Mouse (Mus musculus) urinary bladder, postnatal 36 days (tissue): ENCODE results near the gene Serpinb9c.
"Not testable (repeated sequence)": the region's sequence is repeated elsewhere in the genome, so short reads cannot be mapped to it uniquely, and the experiment has no call there.

Experiments used
- DNase-seq, 2 experiments: peaks; one replicate each; pipeline ENCODE4 v3.0.0; 2022; ENCODE audit warnings: low spot score in 2 of 2, mixed read lengths in 1 of 2

Gene Serpinb9c

DNA sequence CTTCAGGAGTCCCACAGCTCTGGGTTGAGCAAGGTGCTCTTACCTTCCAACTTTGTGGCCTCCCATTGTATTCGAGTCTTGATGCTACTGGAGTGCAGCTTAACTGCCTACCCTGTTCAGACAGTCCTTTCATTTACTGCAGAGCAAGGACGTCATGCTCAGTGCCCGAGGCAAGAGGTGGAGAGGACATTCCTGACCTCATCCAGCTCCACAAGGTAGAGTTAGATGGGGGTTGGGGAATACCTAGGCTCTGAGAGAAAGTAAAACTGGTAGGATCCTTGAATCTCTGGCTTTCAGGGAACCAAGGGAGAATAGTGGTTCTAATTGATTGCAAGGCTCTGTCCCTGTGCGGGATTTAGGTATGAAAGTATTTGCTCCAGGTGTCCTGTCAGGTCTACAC is at the start of gene Serpinb9c:
Gene Serpinb9c (minus strand): TSS at position 101 of the 400 bp plus-strand sequence.
- no peak for DNase-seq

DNA sequence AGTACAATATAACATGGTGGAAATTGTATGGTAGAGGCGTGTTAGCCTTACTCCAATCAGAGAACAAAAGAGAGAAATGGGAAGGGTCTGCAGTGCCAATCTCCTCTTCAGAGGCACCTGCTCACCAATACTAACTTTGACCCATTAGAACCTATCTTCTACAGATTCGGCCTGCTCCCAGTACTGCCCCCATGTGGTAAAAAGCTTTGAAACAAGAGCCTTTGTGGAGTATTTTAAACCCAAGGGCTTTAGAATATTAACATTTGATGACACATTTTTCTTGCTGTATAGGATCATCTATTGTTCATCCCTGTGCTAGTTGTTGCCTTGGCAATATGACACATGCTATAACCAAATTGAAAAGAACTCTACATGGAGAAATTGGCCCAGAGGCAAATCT is 40.2 kb upstream of the Serpinb9c start:
- no peak for DNase-seq

DNA sequence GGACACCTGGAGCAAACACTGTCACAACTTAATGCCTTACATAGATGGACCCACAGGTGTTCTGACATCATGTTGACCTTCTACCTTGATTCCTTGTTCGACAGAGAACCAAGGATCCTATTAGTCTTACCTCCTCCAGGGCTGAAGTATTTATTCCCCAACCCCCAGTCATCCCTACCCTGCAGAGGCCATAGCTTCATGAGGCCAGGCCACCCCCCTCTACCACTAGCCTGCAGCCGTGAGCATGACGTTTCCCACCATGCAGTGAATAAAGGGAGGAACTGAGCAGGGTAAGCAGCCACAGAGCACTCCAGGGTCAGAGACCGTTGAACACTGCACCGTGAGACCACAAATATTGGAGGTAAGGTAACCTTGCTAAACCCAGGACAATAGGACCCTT is 33.1 kb upstream of the Serpinb9c start, which contains the start of gene Serpinb9d:
Gene Serpinb9d (plus strand): TSS at position 301 of the 400 bp plus-strand sequence.
- no peak for DNase-seq

DNA sequence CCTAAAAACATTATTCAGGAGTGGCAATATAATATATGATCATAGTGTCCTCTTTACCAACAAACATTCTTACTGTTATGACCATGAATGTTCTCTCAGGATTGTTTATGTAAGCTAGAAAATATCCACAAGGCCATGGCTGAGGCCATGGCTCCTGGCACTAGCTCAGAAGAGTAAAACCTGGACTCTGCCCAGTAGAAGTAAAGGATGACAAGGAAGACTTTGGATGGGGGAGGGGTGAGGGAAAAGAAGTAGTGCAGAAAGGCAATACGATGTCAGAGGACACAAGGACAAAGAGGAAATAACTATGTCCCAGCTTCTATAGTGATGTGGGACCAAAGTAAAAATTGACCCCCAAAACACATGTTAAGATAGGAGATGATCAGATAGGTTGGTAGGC is 30.9 kb upstream of the Serpinb9c start:
- DNase-seq = not testable (repeated sequence)

DNA sequence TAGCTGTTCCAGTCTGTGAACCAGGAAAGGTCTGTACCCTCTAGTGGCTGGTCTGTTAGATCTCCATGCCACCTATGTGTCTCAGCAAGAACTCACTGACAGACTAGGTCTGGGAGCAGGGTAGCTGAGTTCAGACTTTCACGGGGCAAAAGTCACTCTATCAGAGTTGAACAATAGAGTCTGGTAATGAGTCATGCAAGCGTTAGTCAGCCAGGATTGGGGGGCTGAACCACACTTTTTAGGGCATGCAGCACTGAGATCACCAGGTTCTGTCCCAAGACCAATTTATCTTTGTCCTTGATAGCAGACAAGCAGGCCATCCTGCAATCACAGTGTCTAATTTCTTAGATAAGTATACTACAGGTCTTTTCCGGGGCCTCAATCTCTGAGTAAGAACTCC is 18.1 kb downstream of the Serpinb9c start:
- no peak for DNase-seq

DNA sequence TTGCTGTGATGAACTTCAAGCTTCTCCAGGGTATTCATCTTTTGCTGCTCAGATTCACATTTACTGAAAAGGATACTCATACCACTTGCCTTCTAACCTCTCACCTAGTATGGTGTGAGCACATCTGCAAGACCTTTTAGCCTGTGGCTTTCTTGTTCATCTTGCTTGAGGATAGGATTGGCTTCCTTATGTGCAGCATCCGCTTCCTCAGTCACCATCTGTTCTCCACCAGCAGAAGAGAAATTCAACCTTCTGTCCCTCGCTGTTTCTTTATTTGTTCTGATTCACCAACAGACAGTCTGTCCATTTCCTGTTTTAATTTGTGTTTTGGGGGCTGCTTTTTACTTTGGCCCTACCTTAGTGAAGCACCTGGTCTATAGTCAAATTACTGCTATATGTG is 21.8 kb downstream of the Serpinb9c start:
- no peak for DNase-seq

DNA sequence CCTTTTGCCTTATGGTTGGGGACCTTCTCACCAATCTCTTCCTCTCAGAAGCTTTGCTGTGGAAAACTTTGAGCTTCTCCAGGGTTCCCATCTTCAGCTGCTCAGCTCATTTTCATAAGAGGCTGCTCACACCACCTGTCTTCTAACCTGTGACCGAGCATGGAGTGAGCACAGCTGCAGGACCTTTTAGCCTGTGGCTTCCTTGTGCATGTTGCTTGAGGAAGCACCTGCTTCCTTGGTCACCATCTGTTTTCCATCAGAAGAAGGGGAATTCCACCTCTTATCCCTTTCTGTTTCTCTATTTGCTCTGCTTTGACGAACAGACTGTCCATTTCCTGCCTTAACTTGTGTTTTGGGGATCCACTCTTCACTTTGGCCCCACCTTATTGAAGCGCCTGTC is 46.5 kb downstream of the Serpinb9c start:
- DNase-seq = no peak

DNA sequence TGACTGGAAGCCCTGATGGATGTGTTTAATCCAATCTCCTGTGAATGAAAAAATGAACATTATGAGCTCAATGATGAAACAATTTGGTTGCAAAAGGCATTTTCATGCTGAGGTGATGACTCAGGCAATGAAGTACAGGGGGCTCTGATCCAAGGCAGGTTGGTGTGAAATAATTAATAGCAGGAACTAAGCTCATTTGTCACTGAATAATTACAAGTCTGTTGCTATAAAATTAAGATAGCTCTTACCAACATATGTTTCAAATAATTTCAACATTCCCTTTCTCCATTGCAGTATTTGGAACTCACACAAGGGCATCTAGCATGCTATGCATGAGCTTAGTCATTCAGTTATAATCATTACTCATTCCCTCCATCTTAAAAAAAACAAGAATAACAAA is 53.9 kb downstream of the Serpinb9c start:
- DNase-seq = no peak
